Mouse (Mus musculus): ENCODE results near the gene Gpr39.

- no peak for TF ChIP-seq EP300 (IDR thresholded peaks at IDR 0.05; ENCODE audit: low read depth in 1 of 2, low read length in 2 of 2)
- no peak for TF ChIP-seq CHD1 (IDR thresholded peaks at IDR 0.05; ENCODE audit: low read depth, low read length)
- no peak for TF ChIP-seq POLR2A (IDR thresholded peaks at IDR 0.05; ENCODE audit: control insufficient read depth in 1 of 2, insufficient read depth in 1 of 2, low read depth in 1 of 2, low read length in 2 of 2, poor library complexity in 1 of 2)
- no peak for TF ChIP-seq TBP (IDR thresholded peaks at IDR 0.05; ENCODE audit: low read depth, low read length)
- no peak for TF ChIP-seq JUND (IDR thresholded peaks at IDR 0.05; ENCODE audit: low read depth, low read length)
- no peak for TF ChIP-seq MEF2A (IDR thresholded peaks at IDR 0.05; ENCODE audit: extremely low read depth, insufficient replicate concordance, low read depth, low read length, poor library complexity, severe bottlenecking)
- TF ChIP-seq UBTF (IDR thresholded peaks at IDR 0.05; ENCODE audit: borderline replicate concordance, insufficient read depth, low read depth, low read length): no peak
- TF ChIP-seq BHLHE40 (IDR thresholded peaks at IDR 0.05; ENCODE audit: borderline replicate concordance, low read depth, low read length): no peak
- no peak for TF ChIP-seq CTCF (IDR thresholded peaks at IDR 0.05 in 2 of 3, conservative IDR thresholded peaks at IDR 0.05 in 1 of 3; ENCODE audit: control insufficient read depth in 1 of 3, insufficient read depth in 1 of 3, low read depth in 2 of 3, low read length in 3 of 3, poor library complexity in 1 of 3, severe bottlenecking in 1 of 3)
- no peak for TF ChIP-seq SMC3 (IDR thresholded peaks at IDR 0.05; ENCODE audit: low read depth, low read length)
- TF ChIP-seq MYC (IDR thresholded peaks at IDR 0.05; ENCODE audit: low read depth, low read length): no peak
- TF ChIP-seq NRF1 (IDR thresholded peaks at IDR 0.05; ENCODE audit: insufficient read depth, low read depth, low read length, poor library complexity, severe bottlenecking): no peak
These were observed 38.5 kb downstream of the Gpr39 start for GRCm38 (mm10) chr1:125715286-125715685.

Measured in MEL (cell line).